Mouse (Mus musculus) adrenal gland, postnatal 14 days (tissue): Measurements from ENCODE around the gene Zfp52. TPM values are rescaled to one million over a fixed set of nuclear protein-coding genes. Genes with fewer than 3 reads are reported as not detected.

Experiments
- DNase-seq: peaks from one replicate; pipeline ENCODE4 v3.0.0; 2021; ENCODE audit warnings: mixed read lengths
- long read RNA-seq, 2 experiments: library from polyadenylated mRNA; stranded (forward); transcript quantifications; one replicate each; pipeline ENCODE4 v2.0.0; 2021
- total RNA-seq: library from RNA; stranded (reverse); gene quantifications from 2 replicates; pipeline ENCODE4 v1.2.3, GENCODE M21; 2021

The Zfp52 gene
- total RNA-seq = 30.6 and 31.5 TPM in 2 replicates
- long read RNA-seq, experiment 1, transcript Zfp52-202 (5 exons, 3,164 nt) = major isoform, 31 of 40 reads
- long read RNA-seq, experiment 1, partial matches to known transcripts = 0 of 40 reads
- long read RNA-seq, experiment 1, other reads (novel, unspliced or antisense) = 9 of 40 reads
- long read RNA-seq, experiment 2, transcript Zfp52-202 (5 exons, 3,164 nt) = major isoform, 27 of 30 reads
- long read RNA-seq, experiment 2, partial matches to known transcripts = 0 of 30 reads
- long read RNA-seq, experiment 2, other reads (novel, unspliced or antisense) = 3 of 30 reads

GRCm38 (mm10) chr17:21535096-21536001, at the start of gene Zfp52:
TSS of gene Zfp52 (plus strand) at chr17:21535539.
- DNase-seq = peak; percentile 87

- peak; percentile 93 for DNase-seq
Observed at GRCm38 (mm10) chr17:21488760-21489499, 46.4 kb upstream of the Zfp52 start, which contains the start of gene Zfp53. TSS of gene Zfp53 (plus strand) at chr17:21488998.

GRCm38 (mm10) chr17:21489500-21490001, 45.8 kb upstream of the Zfp52 start:
- no peak for DNase-seq

GRCm38 (mm10) chr17:21501365-21501764, 34.0 kb upstream of the Zfp52 start:
- no peak for DNase-seq

GRCm38 (mm10) chr17:21504524-21504923, 30.8 kb upstream of the Zfp52 start:
- DNase-seq = no peak

- DNase-seq = no peak
Observed at GRCm38 (mm10) chr17:21506258-21506657, 29.1 kb upstream of the Zfp52 start.

- no peak for DNase-seq
Observed at GRCm38 (mm10) chr17:21509756-21510155, 25.6 kb upstream of the Zfp52 start.

- peak; percentile 79 for DNase-seq
Observed at GRCm38 (mm10) chr17:21515403-21516105, 19.8 kb upstream of the Zfp52 start.

GRCm38 (mm10) chr17:21516201-21517129, 18.9 kb upstream of the Zfp52 start:
- peak; percentile 86 for DNase-seq

GRCm38 (mm10) chr17:21517130-21517671, 18.1 kb upstream of the Zfp52 start:
- no peak for DNase-seq

- no peak for DNase-seq
Observed at GRCm38 (mm10) chr17:21526270-21526669, 9.1 kb upstream of the Zfp52 start.

GRCm38 (mm10) chr17:21530645-21531330, 4.6 kb upstream of the Zfp52 start:
- DNase-seq = peak; percentile 20

- DNase-seq = peak; percentile 42
Observed at GRCm38 (mm10) chr17:21531621-21532020, 3.7 kb upstream of the Zfp52 start.

- peak; percentile 83 for DNase-seq
Observed at GRCm38 (mm10) chr17:21532101-21532951, 3.0 kb upstream of the Zfp52 start.

- no peak for DNase-seq
Observed at GRCm38 (mm10) chr17:21533961-21534360, 1.4 kb upstream of the Zfp52 start.

GRCm38 (mm10) chr17:21534460-21535095, 761 bp upstream of the Zfp52 start:
- peak; percentile 60 for DNase-seq

- DNase-seq = no peak
Observed at GRCm38 (mm10) chr17:21536096-21536495, 757 bp downstream of the Zfp52 start.

- peak; percentile 48 for DNase-seq
Observed at GRCm38 (mm10) chr17:21536676-21537075, 1.3 kb downstream of the Zfp52 start.
